14 mouse cellular contexts compared by ENCODE assay signal in genomic region chr6:72694047-72694790, GRCm38 (mm10).
DNase-seq lines count a peak whose midpoint lies in the region; ATAC-seq and TF ChIP-seq lines count a peak whose summit lies in the region.
"Had no signal": no experiment of that assay in that cellular context is flagged by ENCODE, and none has a peak within 500 bp of the region (broad histone marks: within the 10 kb centered on the region; RNA-seq: fewer than 3 reads in every experiment).

No protein-coding gene starts in this region.

- H3K9ac ChIP-seq in hindbrain, postnatal 0 days (replicated peaks; ENCODE audit: low read length): no peak overlapping the region
- no peak overlapping the region for H3K9ac ChIP-seq in hindbrain, embryonic 16.5 days (ENCODE audit: low read depth, low read length)
- H3K9ac ChIP-seq in lung, postnatal 0 days (replicated peaks; ENCODE audit: low read depth): no peak overlapping the region
- no peak overlapping the region for H3K9ac ChIP-seq in forebrain, embryonic 16.5 days (replicated peaks; ENCODE audit: low read depth, low read length)
- H3K9ac ChIP-seq: liver, embryonic 13.5 days; midbrain, embryonic 12.5 days had no signal

- no peak for TF ChIP-seq CTCF in hindbrain, postnatal 0 days (IDR thresholded peaks at IDR 0.05; ENCODE audit: low read depth)
- TF ChIP-seq CTCF in lung, postnatal 0 days (IDR thresholded peaks at IDR 0.05): no peak

- H3K4me1 ChIP-seq in hindbrain, postnatal 0 days (ENCODE audit: insufficient read depth, low read length): no peaks in the 10 kb centered on the region
- no peaks in the 10 kb centered on the region; the same call in 1 of the 2 replicates for H3K4me1 ChIP-seq in hindbrain, embryonic 16.5 days (ENCODE audit: control insufficient read depth, insufficient read depth, low read depth, low read length)
- H3K4me1 ChIP-seq in lung, postnatal 0 days (ENCODE audit: insufficient read depth, low read depth, low read length): peaks cover 8% of the 10 kb centered on the region; the same call in 1 of the 2 replicates
- peaks cover 11% of the 10 kb centered on the region for H3K4me1 ChIP-seq in forebrain, embryonic 16.5 days (replicated peaks; ENCODE audit: control insufficient read depth, insufficient read depth, low read length)

- no peaks in the 10 kb centered on the region for H3K9me3 ChIP-seq in hindbrain, postnatal 0 days (ENCODE audit: low read length)
- no peaks in the 10 kb centered on the region for H3K9me3 ChIP-seq in hindbrain, embryonic 16.5 days (ENCODE audit: control insufficient read depth, low read length)
- H3K9me3 ChIP-seq in lung, postnatal 0 days (ENCODE audit: low read length): no peaks in the 10 kb centered on the region
- no peaks in the 10 kb centered on the region for H3K9me3 ChIP-seq in forebrain, embryonic 16.5 days (ENCODE audit: control insufficient read depth, low read length)
- H3K9me3 ChIP-seq: G1E; liver, embryonic 13.5 days; midbrain, embryonic 12.5 days had no signal

- no peaks in the 10 kb centered on the region for H3K36me3 ChIP-seq in hindbrain, postnatal 0 days (ENCODE audit: insufficient read depth, low read length)
- H3K36me3 ChIP-seq in hindbrain, embryonic 16.5 days (ENCODE audit: control insufficient read depth, insufficient read depth, low read length): no peaks in the 10 kb centered on the region
- H3K36me3 ChIP-seq in lung, postnatal 0 days (ENCODE audit: insufficient read depth, low read length): no peaks in the 10 kb centered on the region
- no peaks in the 10 kb centered on the region for H3K36me3 ChIP-seq in forebrain, embryonic 16.5 days (ENCODE audit: control insufficient read depth, insufficient read depth)
- H3K36me3 ChIP-seq: G1E; liver, embryonic 13.5 days; midbrain, embryonic 12.5 days had no signal

- WGBS in hindbrain, postnatal 0 days: 52% methylated on average over 5 of the region's 5 CpGs
- 62% methylated on average over 5 of the region's 5 CpGs for WGBS in hindbrain, embryonic 16.5 days
- WGBS in lung, postnatal 0 days: 19% methylated on average over 5 of the region's 5 CpGs
- 63% methylated on average over 5 of the region's 5 CpGs for WGBS in forebrain, embryonic 16.5 days

- no peaks in the 10 kb centered on the region for H3K27me3 ChIP-seq in hindbrain, postnatal 0 days (ENCODE audit: insufficient read depth, low read length)
- H3K27me3 ChIP-seq in hindbrain, embryonic 16.5 days (replicated peaks; ENCODE audit: control insufficient read depth, insufficient read depth, low read length): no peaks in the 10 kb centered on the region
- no peaks in the 10 kb centered on the region for H3K27me3 ChIP-seq in lung, postnatal 0 days (replicated peaks; ENCODE audit: insufficient read depth, low read length)
- H3K27me3 ChIP-seq in forebrain, embryonic 16.5 days (replicated peaks; ENCODE audit: control insufficient read depth, insufficient read depth, low read length): no peaks in the 10 kb centered on the region
- H3K27me3 ChIP-seq: liver, embryonic 13.5 days had no signal

- no peak for DNase-seq in hindbrain, postnatal 0 days (ENCODE audit: low spot score)
- peak; percentile 36 for DNase-seq in lung, postnatal 0 days (ENCODE audit: low spot score)
- no peak for DNase-seq in lung, postnatal 14 days
- DNase-seq in yolk sac, embryonic 10.5 days (ENCODE audit: low spot score): no peak
- DNase-seq: adrenal gland, postnatal 14 days; cerebellum, adult 9-11 months; liver, embryonic 13.5 days; right cerebral cortex, postnatal 4 days; thymus, adult 18-20 months had no signal

- H3K4me2 ChIP-seq in hindbrain, postnatal 0 days (ENCODE audit: low read depth, low read length): no peak overlapping the region
- H3K4me2 ChIP-seq in hindbrain, embryonic 16.5 days (ENCODE audit: low read length): no peak overlapping the region
- no peak overlapping the region for H3K4me2 ChIP-seq in lung, postnatal 0 days (replicated peaks; ENCODE audit: low read depth, low read length)
- H3K4me2 ChIP-seq in forebrain, embryonic 16.5 days (ENCODE audit: low read length): no peak overlapping the region
- H3K4me2 ChIP-seq: liver, embryonic 13.5 days; midbrain, embryonic 12.5 days had no signal

- H3K4me3 ChIP-seq in hindbrain, postnatal 0 days (ENCODE audit: low read length): no peak overlapping the region
- no peak overlapping the region for H3K4me3 ChIP-seq in hindbrain, embryonic 16.5 days (ENCODE audit: low read length)
- H3K4me3 ChIP-seq in lung, postnatal 0 days (ENCODE audit: low read depth, low read length): no peak overlapping the region
- H3K4me3 ChIP-seq in forebrain, embryonic 16.5 days (replicated peaks; ENCODE audit: low read length): no peak overlapping the region
- H3K4me3 ChIP-seq: liver, embryonic 13.5 days; midbrain, embryonic 12.5 days had no signal

- TF ChIP-seq EP300 in lung, postnatal 0 days (IDR thresholded peaks at IDR 0.05): no peak; the same call in 1 of the 2 replicates

- no peak for ATAC-seq in hindbrain, postnatal 0 days
- ATAC-seq in hindbrain, embryonic 16.5 days: no peak
- ATAC-seq in lung, postnatal 0 days: 0 out of 2 replicates have a peak, but pooled peaks have one; percentile 29
- peak; percentile 53 for ATAC-seq in forebrain, embryonic 16.5 days
- no peak for ATAC-seq in erythroid progenitor cell, adult 5-6 weeks (replicated peaks; ENCODE audit: low FRiP score, poor library complexity, severe bottlenecking)

- 0 out of 2 replicates have a peak overlapping the region, but pooled peaks have one; percentile 27 for H3K27ac ChIP-seq in hindbrain, postnatal 0 days
- no peak overlapping the region for H3K27ac ChIP-seq in hindbrain, embryonic 16.5 days (ENCODE audit: low read depth, low read length)
- 0 out of 2 replicates have a peak overlapping the region, but pooled peaks have one; percentile 15 for H3K27ac ChIP-seq in lung, postnatal 0 days (ENCODE audit: low read length)
- no peak overlapping the region for H3K27ac ChIP-seq in forebrain, embryonic 16.5 days (ENCODE audit: low read length)
- H3K27ac ChIP-seq: liver, embryonic 13.5 days; midbrain, embryonic 12.5 days had no signal

Comparison
In these comparisons a context has a peak if more than half of its experiments do, and no peak if none do; other contexts are left out.
1. H3K27ac ChIP-seq: peak in hindbrain, postnatal 0 days (single experiment) and lung, postnatal 0 days (single experiment); none in hindbrain, embryonic 16.5 days (single experiment) and forebrain, embryonic 16.5 days (single experiment).
2. ATAC-seq: peak in lung, postnatal 0 days (single experiment) and forebrain, embryonic 16.5 days (single experiment); none in hindbrain, postnatal 0 days (single experiment), hindbrain, embryonic 16.5 days (single experiment) and erythroid progenitor cell, adult 5-6 weeks (single experiment).